Mouse (Mus musculus): Measurements from ENCODE around the gene Gm3625. TPM values are rescaled to one million over a fixed set of nuclear protein-coding genes. Genes with fewer than 3 reads are reported as not detected.

Gm3625 gene
- total RNA-seq, 2 experiments from 2014 or later = not detected

- Histone ChIP-seq H3K4me3 (peak overlapping the region; percentile 65), H3K27ac (no peak overlapping the region)
- intact Hi-C loops (cut with DNase I) = loop anchor here (2.0 to 10.0 kb wide), 3 partner anchors 21 to 440 kb away; no protein-coding TSS in a partner anchor
- peak; percentile 27 for DNase-seq
- no peak for TF ChIP-seq CTCF (IDR thresholded peaks at IDR 0.05)
These were observed 45.2 kb downstream of the Gm3625 start for GRCm38 (mm10) chr12:4547557-4547956.

- Histone ChIP-seq H3K27ac (peak overlapping the region; percentile 5; the same call in 1 of the 2 replicates), H3K4me3 (no peak overlapping the region)
- intact Hi-C loops (cut with DNase I) = loop anchor here (2.0 to 10.0 kb wide), 3 partner anchors 20 to 439 kb away; no protein-coding TSS in a partner anchor
- peak; percentile 78 for DNase-seq
- TF ChIP-seq CTCF (IDR thresholded peaks at IDR 0.05) = no peak
These were observed 46.2 kb downstream of the Gm3625 start for GRCm38 (mm10) chr12:4546491-4546890.

GRCm38 (mm10) chr12:4545425-4545824 lies 47.3 kb downstream of the Gm3625 start:
- no peak overlapping the region for H3K27ac ChIP-seq
- DNase-seq = no peak
- no peak for TF ChIP-seq CTCF (IDR thresholded peaks at IDR 0.05)
- intact Hi-C loops (cut with DNase I) = loop anchor here (5.0 to 10.0 kb wide), 2 partner anchors 261 to 438 kb away; no protein-coding TSS in a partner anchor
- no peak overlapping the region for H3K4me3 ChIP-seq

GRCm38 (mm10) chr12:4544400-4544919 lies 48.3 kb downstream of the Gm3625 start:
- Histone ChIP-seq H3K4me3 (no peak overlapping the region), H3K27ac (no peak overlapping the region)
- no peak for DNase-seq
- TF ChIP-seq CTCF (IDR thresholded peaks at IDR 0.05) = no peak
- intact Hi-C loops (cut with DNase I) = loop anchor here (10.0 kb wide), 1 partner anchor 260 kb away; no protein-coding TSS in a partner anchor

Other genes with a start within 250 kb of the Gm3625 start
- gene Ncoa1, start 115.7 kb downstream of the Gm3625 start, total RNA-seq (2021) = 10 to 100 TPM; 26.1 to 26.6 TPM
- 10 to 100 TPM; 22.8 to 27.0 TPM for gene Itsn2, start 289 bp downstream of the Gm3625 start, total RNA-seq (2021)
- under 1 TPM; 0.17 to 0.18 TPM for gene Fam228a, start 145.5 kb upstream of the Gm3625 start, total RNA-seq (2021)
- 1 to 10 TPM; 1.0 to 2.1 TPM for gene Pfn4, start 176.1 kb upstream of the Gm3625 start, total RNA-seq (2021)
- gene Fam228b, start 176.3 kb upstream of the Gm3625 start, total RNA-seq (2021) = 10 to 100 TPM in 1 of 2 experiments, 1 to 10 TPM in 1; 7.3 to 12.0 TPM
- gene Sf3b6, start 224.6 kb upstream of the Gm3625 start, total RNA-seq (2021) = 10 to 100 TPM; 24.0 to 37.0 TPM
- gene Fkbp1b, start 248.7 kb upstream of the Gm3625 start, total RNA-seq (2021) = under 1 TPM; 0.64 to 0.84 TPM

All from gastrocnemius, adult 2 months (tissue).